Mouse (Mus musculus): ENCODE results near the gene Hic2.

GRCm38 (mm10) chr16:17225584-17225983 is 7.8 kb upstream of the Hic2 start:
- no peak for TF ChIP-seq POLR2A (IDR thresholded peaks at IDR 0.05; ENCODE audit: insufficient read length, low read depth)
- no peak for TF ChIP-seq POLR2AphosphoS2 (IDR thresholded peaks at IDR 0.05; ENCODE audit: insufficient read length, low read depth)
- TF ChIP-seq E2F4 (IDR thresholded peaks at IDR 0.05; ENCODE audit: insufficient read depth): no peak
- TF ChIP-seq MAX (IDR thresholded peaks at IDR 0.05; ENCODE audit: low read depth): no peak
- no peak for TF ChIP-seq SRF (IDR thresholded peaks at IDR 0.05; ENCODE audit: control insufficient read depth, insufficient read length, low read depth)
- no peak for TF ChIP-seq TCF3 (IDR thresholded peaks at IDR 0.05; ENCODE audit: insufficient read length, low read depth)
- no peak for TF ChIP-seq USF1 (IDR thresholded peaks at IDR 0.05; ENCODE audit: low read depth)
